Mouse (Mus musculus) bone marrow macrophage, adult 2 months (primary cell): ENCODE data around the gene Cd200r1. TPM values are rescaled to one million over a fixed set of nuclear protein-coding genes. Genes with fewer than 3 reads are reported as not detected.
"Not testable (repeated sequence)": the region's sequence is repeated elsewhere in the genome, so short reads cannot be mapped to it uniquely, and the experiment has no call there.

ENCODE experiments used
- H3K27ac ChIP-seq: 2 replicates; pipeline ENCODE4 v1.5.1; 2012; ENCODE audit warnings: low read depth, low read length; ENCODE audit not compliant: insufficient read depth
- H3K4me1 ChIP-seq: 2 replicates; pipeline ENCODE4 v1.6.1; 2012; ENCODE audit warnings: low read length; ENCODE audit not compliant: control insufficient read depth, insufficient read depth
- H3K4me3 ChIP-seq: 2 replicates; pipeline ENCODE4 v1.5.1; 2012; ENCODE audit warnings: mild to moderate bottlenecking, low read length, moderate library complexity; ENCODE audit not compliant: insufficient read depth
- CTCF ChIP-seq: IDR thresholded peaks from 2 replicates; pipeline ENCODE4 v1.5.1; 2012; ENCODE audit warnings: low read depth, mild to moderate bottlenecking, low read length, moderate library complexity
- POLR2A ChIP-seq: IDR thresholded peaks from 2 replicates; pipeline ENCODE4 v1.6.1; 2012; ENCODE audit warnings: mild to moderate bottlenecking, low read depth, low read length, borderline replicate concordance
- polyA plus RNA-seq: library from polyadenylated mRNA; stranded (reverse); fragments of >200 nt; gene quantifications from 2 replicates; pipeline ENCODE4 v1.2.4, GENCODE M21; 2012; ENCODE audit not compliant: missing spikeins, insufficient read depth, insufficient read length

Gene Cd200r1
- polyA plus RNA-seq, 1 experiment: 98.0 TPM

GRCm38 (mm10) chr16:44780751-44781150 is 15.2 kb downstream of the Cd200r1 start:
- Histone ChIP-seq H3K4me1 (peaks cover 13% of the 10 kb centered on the region), H3K27ac (no peak overlapping the region), H3K4me3 (no peak overlapping the region)
- TF ChIP-seq POLR2A (no peak), CTCF (no peak)

GRCm38 (mm10) chr16:44786934-44787333 is 21.4 kb downstream of the Cd200r1 start:
- Histone ChIP-seq H3K4me1 (peaks cover 5% of the 10 kb centered on the region), H3K27ac (no peak overlapping the region), H3K4me3 (no peak overlapping the region)
- TF ChIP-seq CTCF: no peak
- TF ChIP-seq POLR2A: no peak

GRCm38 (mm10) chr16:44794416-44794815 is 28.9 kb downstream of the Cd200r1 start:
- Histone ChIP-seq H3K4me3 (no peak overlapping the region), H3K4me1 (peaks cover 3% of the 10 kb centered on the region), H3K27ac (peak overlapping the region; percentile 73)
- TF ChIP-seq POLR2A (no peak), CTCF (no peak)

- Histone ChIP-seq H3K4me3 (no peak overlapping the region), H3K4me1 (peaks cover 2% of the 10 kb centered on the region), H3K27ac (no peak overlapping the region)
- no peak for TF ChIP-seq CTCF
- TF ChIP-seq POLR2A: no peak
Measured at GRCm38 (mm10) chr16:44805976-44806375, 40.4 kb downstream of the Cd200r1 start.

DNA sequence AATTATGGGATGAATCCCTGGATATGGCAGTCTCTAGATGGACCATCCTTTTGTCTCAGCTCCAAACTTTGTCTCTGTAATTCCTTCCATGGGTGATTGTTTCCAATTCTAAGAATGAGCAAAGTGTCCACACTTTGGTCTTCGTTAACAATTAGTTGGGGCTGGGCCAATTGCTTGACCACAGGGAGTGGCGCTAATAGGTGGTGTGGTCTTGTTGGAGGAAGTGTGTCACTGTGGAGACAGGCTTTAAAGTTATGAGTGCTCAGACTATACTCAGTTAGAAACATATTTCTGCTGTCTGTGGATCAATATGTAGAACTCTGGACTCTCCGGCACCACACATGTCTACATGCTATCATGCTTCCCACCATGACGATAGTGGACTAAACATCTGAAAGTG is 44.7 kb downstream of the Cd200r1 start:
- not testable (repeated sequence) for H3K27ac ChIP-seq, H3K4me3 ChIP-seq, H3K4me1 ChIP-seq

- Histone ChIP-seq H3K27ac (peak within 1 kb of the TSS; percentile 47), H3K4me1 (peaks cover 7% of the 10 kb centered on the region), H3K4me3 (peak within 1 kb of the TSS; percentile 47)
- TF ChIP-seq CTCF: no peak
- no peak for TF ChIP-seq POLR2A
Measured at GRCm38 (mm10) chr16:44811544-44811943, 46.0 kb downstream of the Cd200r1 start, which contains the start of gene Cd200r4. Gene Cd200r4 (plus strand): TSS chr16:44811733.

GRCm38 (mm10) chr16:44812468-44813065 is 47.0 kb downstream of the Cd200r1 start:
- Histone ChIP-seq H3K27ac (peak overlapping the region; percentile 47), H3K4me1 (peaks cover 12% of the 10 kb centered on the region), H3K4me3 (peak overlapping the region; percentile 47)
- TF ChIP-seq POLR2A (no peak), CTCF (no peak)

DNA sequence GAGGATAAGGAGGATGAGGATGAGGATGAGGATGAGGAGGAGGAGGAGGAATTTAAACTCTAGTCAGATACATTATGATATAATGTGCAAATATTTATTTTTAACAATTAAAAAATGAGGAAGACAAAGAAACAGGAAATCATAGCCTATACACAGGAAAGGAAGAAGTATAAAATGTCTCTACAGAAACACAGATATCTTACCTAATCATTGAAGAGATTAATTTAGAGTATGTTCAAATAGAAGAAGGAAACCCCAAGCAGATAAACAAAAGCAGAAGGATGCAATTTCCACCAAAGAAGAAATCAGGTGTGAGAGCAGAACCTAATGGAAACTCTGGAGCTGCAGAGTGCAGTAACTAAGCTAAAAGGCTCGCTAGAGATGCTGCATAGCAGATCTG is 52.5 kb downstream of the Cd200r1 start:
- Histone ChIP-seq H3K27ac (no peak overlapping the region), H3K4me3 (no peak overlapping the region), H3K4me1 (peaks cover 17% of the 10 kb centered on the region)
- TF ChIP-seq POLR2A (no peak), CTCF (no peak)

DNA sequence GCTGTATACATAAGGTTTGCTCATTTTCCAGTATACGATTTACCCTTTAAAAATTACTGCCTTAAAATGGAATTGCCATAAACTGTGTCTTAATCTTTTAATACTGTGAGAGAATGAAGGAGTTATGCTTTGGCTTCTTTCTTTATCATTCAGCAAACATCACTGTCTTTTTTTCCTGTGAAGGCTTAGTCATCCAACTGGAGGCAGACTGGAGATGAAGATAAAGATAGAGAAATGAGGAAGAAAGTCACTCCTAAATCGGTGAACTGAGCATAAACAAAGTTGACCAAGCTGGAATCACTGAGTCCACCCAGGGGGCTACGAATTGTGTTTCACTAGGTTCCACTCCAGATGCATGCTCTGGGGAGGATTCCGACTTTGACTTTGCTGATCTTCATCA is 55.0 kb downstream of the Cd200r1 start:
- Histone ChIP-seq H3K27ac (no peak overlapping the region), H3K4me3 (no peak overlapping the region), H3K4me1 (peaks cover 16% of the 10 kb centered on the region)
- no peak for TF ChIP-seq POLR2A

- Histone ChIP-seq H3K4me3 (no peak overlapping the region), H3K27ac (peak overlapping the region; percentile 72), H3K4me1 (peaks cover 13% of the 10 kb centered on the region)
- TF ChIP-seq CTCF: no peak
- TF ChIP-seq POLR2A: no peak
Measured at GRCm38 (mm10) chr16:44832286-44832685, 66.8 kb downstream of the Cd200r1 start.

GRCm38 (mm10) chr16:44833189-44833588 is 67.7 kb downstream of the Cd200r1 start:
- peaks cover 13% of the 10 kb centered on the region for H3K4me1 ChIP-seq
- H3K4me3 ChIP-seq: not testable (repeated sequence)
- peak overlapping the region; percentile 64 for H3K27ac ChIP-seq

Other genes with a start within 250 kb of the Cd200r1 start
- gene Boc, start 206.8 kb upstream of the Cd200r1 start, polyA plus RNA-seq: not detected in 2 replicates
- gene Nepro, start 41.4 kb upstream of the Cd200r1 start, polyA plus RNA-seq: 5.4 and 5.8 TPM in 2 replicates
- 21.0 and 29.4 TPM in 2 replicates for gene Gtpbp8, start 19.4 kb upstream of the Cd200r1 start, polyA plus RNA-seq
- 33.5 and 34.4 TPM in 2 replicates for gene Cd200r4, start 46.0 kb downstream of the Cd200r1 start, polyA plus RNA-seq
- not detected in 2 replicates for gene Cd200r2, start 101.4 kb downstream of the Cd200r1 start, polyA plus RNA-seq
- 0.63 TPM in 1 of 2 replicates, not detected in the other for gene Cd200r3, start 177.9 kb downstream of the Cd200r1 start, polyA plus RNA-seq